Mouse (Mus musculus): ENCODE measurements around the gene Retreg1. TPM values are rescaled to one million over a fixed set of nuclear protein-coding genes. Genes with fewer than 3 reads are reported as not detected.

Gene Retreg1
- total and polyA plus RNA-seq, 3 experiments = 17.5 to 28.7 (median 19.0) TPM

GRCm38 (mm10) chr15:25948257-25949223, 105.6 kb downstream of the Retreg1 start:
- Histone ChIP-seq H3K27me3 (replicated peaks) (no peaks in the 10 kb centered on the region), H3K4me3 (replicated peaks in 1 of 3; ENCODE audit: low read depth in 2 of 3, low read length in 2 of 3, poor library complexity in 1 of 3) (no peak overlapping the region), H3K9ac (ENCODE audit: insufficient read depth, low read depth) (no peak overlapping the region), H3K4me2 (ENCODE audit: insufficient read depth, low read depth, poor library complexity, severe bottlenecking) (no peak overlapping the region), H3K4me1 (ENCODE audit: control insufficient read depth in 1 of 2, insufficient read depth in 2 of 2) (peaks cover 6 to 14% of the 10 kb centered on the region in 2 experiments), H3K9me3 (replicated peaks; ENCODE audit: low read length) (no peaks in the 10 kb centered on the region), H3K27ac (ENCODE audit: insufficient read depth, low read depth) (no peak overlapping the region), H3K36me3 (replicated peaks in 1 of 2; ENCODE audit: control insufficient read depth in 1 of 2, insufficient read depth in 1 of 2, low read length in 1 of 2) (peaks cover 0 to 12% of the 10 kb centered on the region in 2 experiments), H3K79me2 (replicated peaks; ENCODE audit: control insufficient read depth, extremely low read depth, insufficient read depth, poor library complexity, severe bottlenecking) (no peaks in the 10 kb centered on the region; the same call in 1 of the 2 replicates)
- TF ChIP-seq SIN3A (IDR thresholded peaks at IDR 0.05; ENCODE audit: low read length) = no peak
- TF ChIP-seq MAFK (IDR thresholded peaks at IDR 0.05; ENCODE audit: insufficient replicate concordance, low read length) = no peak
- TF ChIP-seq EP300 (IDR thresholded peaks at IDR 0.05; ENCODE audit: low read length) = no peak
- TF ChIP-seq ZNF384 (IDR thresholded peaks at IDR 0.05; ENCODE audit: low read depth, low read length) = no peak
- no peak for TF ChIP-seq JUN (IDR thresholded peaks at IDR 0.05; ENCODE audit: insufficient read depth, low read depth, low read length)
- in situ Hi-C loops (cut with MboI; ENCODE audit: low pct_ligation_motif_present, low pct_unique_long_range_greater_than_20kb, low sequenced_read_pairs) = no loop called here
- DNase-seq (ENCODE audit: extremely low read depth) = no peak
- dilution Hi-C loops (cut with MboI; ENCODE audit: extremely low pct_ligation_motif_present, extremely low pct_unique_long_range_greater_than_20kb, low sequenced_read_pairs) = no loop called here

DNA sequence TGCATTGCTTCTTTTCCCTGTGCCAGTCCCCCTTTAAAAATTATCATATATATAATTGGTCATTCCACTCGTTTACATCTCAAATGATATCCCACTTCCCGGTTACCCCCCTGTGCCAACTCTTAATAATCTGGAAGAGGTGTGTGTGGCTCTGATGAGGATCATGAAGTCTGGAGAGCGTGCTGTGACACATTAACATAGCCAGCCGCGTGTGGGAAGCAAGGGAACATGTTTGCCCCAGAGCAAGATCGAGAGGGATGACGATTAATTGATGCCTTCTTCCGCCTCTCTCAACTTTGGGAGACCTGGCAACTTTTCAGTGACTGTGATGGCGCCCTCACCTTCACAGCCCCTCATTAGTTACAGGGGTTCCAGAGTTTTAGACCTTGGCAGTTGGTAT, 106.7 kb downstream of the Retreg1 start:
- Histone ChIP-seq H3K4me2 (ENCODE audit: insufficient read depth, low read depth, poor library complexity, severe bottlenecking) (no peak overlapping the region), H3K9ac (ENCODE audit: insufficient read depth, low read depth) (no peak overlapping the region), H3K27me3 (replicated peaks) (no peaks in the 10 kb centered on the region), H3K36me3 (replicated peaks in 1 of 2; ENCODE audit: control insufficient read depth in 1 of 2, insufficient read depth in 1 of 2, low read length in 1 of 2) (peaks cover 0 to 10% of the 10 kb centered on the region in 2 experiments), H3K9me3 (replicated peaks; ENCODE audit: low read length) (no peaks in the 10 kb centered on the region), H3K4me3 (replicated peaks in 1 of 3; ENCODE audit: low read depth in 2 of 3, low read length in 2 of 3, poor library complexity in 1 of 3) (no peak overlapping the region), H3K27ac (ENCODE audit: insufficient read depth, low read depth) (no peak overlapping the region), H3K79me2 (replicated peaks; ENCODE audit: control insufficient read depth, extremely low read depth, insufficient read depth, poor library complexity, severe bottlenecking) (no peaks in the 10 kb centered on the region; the same call in 1 of the 2 replicates), H3K4me1 (ENCODE audit: control insufficient read depth in 1 of 2, insufficient read depth in 2 of 2) (peaks cover 6 to 14% of the 10 kb centered on the region in 2 experiments)
- no peak for TF ChIP-seq MAZ (IDR thresholded peaks at IDR 0.05; ENCODE audit: low read depth, low read length)
- no peak for DNase-seq (ENCODE audit: extremely low read depth)
- in situ Hi-C loops (cut with MboI; ENCODE audit: low pct_ligation_motif_present, low pct_unique_long_range_greater_than_20kb, low sequenced_read_pairs) = no loop called here
- dilution Hi-C loops (cut with MboI; ENCODE audit: extremely low pct_ligation_motif_present, extremely low pct_unique_long_range_greater_than_20kb, low sequenced_read_pairs) = no loop called here

- TF ChIP-seq HCFC1 (IDR thresholded peaks at IDR 0.05; ENCODE audit: low read depth, low read length) (no peak), KAT2A (IDR thresholded peaks at IDR 0.05; ENCODE audit: insufficient replicate concordance, low read length) (no peak), ETS1 (conservative IDR thresholded peaks at IDR 0.05; ENCODE audit: low read depth, low read length) (no peak), ZKSCAN1 (IDR thresholded peaks at IDR 0.05; ENCODE audit: borderline replicate concordance, low read depth, low read length) (no peak), UBTF (IDR thresholded peaks at IDR 0.05; ENCODE audit: low read depth, low read length) (no peak), RCOR1 (conservative IDR thresholded peaks at IDR 0.05; ENCODE audit: low read depth, low read length) (no peak), MXI1 (IDR thresholded peaks at IDR 0.05; ENCODE audit: low read depth, low read length) (no peak), IRF4 (IDR thresholded peaks at IDR 0.05; ENCODE audit: low read depth, low read length) (no peak), ZMIZ1 (IDR thresholded peaks at IDR 0.05; ENCODE audit: low read depth, low read length) (no peak), MAZ (IDR thresholded peaks at IDR 0.05; ENCODE audit: low read depth, low read length) (no peak), USF2 (conservative IDR thresholded peaks at IDR 0.05; ENCODE audit: low read depth, low read length) (no peak), SIN3A (IDR thresholded peaks at IDR 0.05; ENCODE audit: low read length) (no peak), POLR2AphosphoS2 (IDR thresholded peaks at IDR 0.05; ENCODE audit: low read depth, low read length) (no peak), CHD2 (IDR thresholded peaks at IDR 0.05; ENCODE audit: low read length) (no peak), USF1 (IDR thresholded peaks at IDR 0.05; ENCODE audit: low read depth, low read length) (no peak), CHD1 (IDR thresholded peaks at IDR 0.05; ENCODE audit: low read depth, low read length) (no peak), RAD21 (IDR thresholded peaks at IDR 0.05; ENCODE audit: low read depth, low read length) (no peak)
- dilution Hi-C loops (cut with MboI; ENCODE audit: extremely low pct_ligation_motif_present, extremely low pct_unique_long_range_greater_than_20kb, low sequenced_read_pairs) = no loop called here
- in situ Hi-C loops (cut with MboI; ENCODE audit: low pct_ligation_motif_present, low pct_unique_long_range_greater_than_20kb, low sequenced_read_pairs) = no loop called here
- no peak overlapping the region for H3K9ac ChIP-seq (ENCODE audit: insufficient read depth, low read depth)
- H3K27me3 ChIP-seq (replicated peaks) = no peaks in the 10 kb centered on the region
- H3K4me3 ChIP-seq (replicated peaks in 1 of 3; ENCODE audit: low read depth in 2 of 3, low read length in 2 of 3, poor library complexity in 1 of 3) = no peak overlapping the region
- H3K4me1 ChIP-seq (ENCODE audit: control insufficient read depth in 1 of 2, insufficient read depth in 2 of 2) = peaks cover 6 to 14% of the 10 kb centered on the region in 2 experiments
- H3K4me2 ChIP-seq (ENCODE audit: insufficient read depth, low read depth, poor library complexity, severe bottlenecking) = no peak overlapping the region
- no peaks in the 10 kb centered on the region for H3K9me3 ChIP-seq (replicated peaks; ENCODE audit: low read length)
- peaks cover 0 to 6% of the 10 kb centered on the region in 2 experiments for H3K36me3 ChIP-seq (replicated peaks in 1 of 2; ENCODE audit: control insufficient read depth in 1 of 2, insufficient read depth in 1 of 2, low read length in 1 of 2)
- H3K27ac ChIP-seq (ENCODE audit: insufficient read depth, low read depth) = no peak overlapping the region
- no peaks in the 10 kb centered on the region; the same call in 1 of the 2 replicates for H3K79me2 ChIP-seq (replicated peaks; ENCODE audit: control insufficient read depth, extremely low read depth, insufficient read depth, poor library complexity, severe bottlenecking)
- no peak for DNase-seq (ENCODE audit: extremely low read depth)
Observed at GRCm38 (mm10) chr15:25950584-25950983, 107.6 kb downstream of the Retreg1 start.
